Comparison of ENCODE assay signal across 19 mouse cellular contexts in genomic region chr11:74956006-74956405, GRCm38 (mm10). TPM values are rescaled to one million over a fixed set of nuclear protein-coding genes. Genes with fewer than 3 reads are reported as not detected.
A peak's percentile ranks its signal among the peaks of the same experiment; 100 is the strongest.
DNase-seq lines count a peak whose midpoint lies in the region; TF ChIP-seq lines count a peak whose summit lies in the region.
"Had no signal": no experiment of that assay in that cellular context is flagged by ENCODE, and none has a peak within 500 bp of the region (broad histone marks: within the 10 kb centered on the region; RNA-seq: fewer than 3 reads in every experiment).

No protein-coding gene starts in this region.

- peaks cover 0 to 4% of the 10 kb centered on the region in 2 experiments; a peak in 1 of 4 replicates for H3K4me1 ChIP-seq in ES-E14 (ENCODE audit: control insufficient read depth in 2 of 2, insufficient read depth in 2 of 2, low read length in 2 of 2, poor library complexity in 1 of 2)
- H3K4me1 ChIP-seq: embryonic facial prominence, embryonic 13.5 days; embryonic facial prominence, embryonic 15.5 days; forebrain, embryonic 10.5 days; forebrain, embryonic 12.5 days had no signal

- in situ Hi-C loops in ES-E14 (cut with MboI; ENCODE audit: low sequenced_read_pairs in 2 of 2, unreplicated experiment in 2 of 2) = no loop called here

- H3K9me3 ChIP-seq in ES-E14 (ENCODE audit: control insufficient read depth, insufficient read depth, low read depth, low read length) = no peaks in the 10 kb centered on the region
- H3K9me3 ChIP-seq: embryonic facial prominence, embryonic 13.5 days; embryonic facial prominence, embryonic 15.5 days; forebrain, embryonic 10.5 days; forebrain, embryonic 12.5 days had no signal

- H3K36me3 ChIP-seq in ES-E14 (ENCODE audit: control insufficient read depth, insufficient read depth, low read length, poor library complexity, severe bottlenecking) = no peaks in the 10 kb centered on the region

- DNase-seq in ES-E14 (ENCODE audit: low read depth, low spot score) (peak; percentile 25), WW6 (ENCODE audit: low read depth, low spot score) (peak; percentile 9)
- DNase-seq in lung, postnatal 25 days (ENCODE audit: low spot score) = no peak
- no peak for DNase-seq in cerebellum, adult 11 months
- no peak for DNase-seq in kidney, postnatal 36 days
- DNase-seq: adrenal gland, adult 8-10 months; adrenal gland, postnatal 14 days; adrenal gland, postnatal 36 days; cerebellum, adult 18-20 months; cerebellum, adult 8-10 months; cerebellum, adult 9-11 months; cerebellum, postnatal 14 days; cerebellum, postnatal 36 days; embryo, embryonic 11 days had no signal

- no peak overlapping the region for H3K9ac ChIP-seq in ES-E14 (ENCODE audit: insufficient read depth, low read depth, low read length, poor library complexity, severe bottlenecking)
- H3K9ac ChIP-seq: embryonic facial prominence, embryonic 13.5 days; embryonic facial prominence, embryonic 15.5 days; forebrain, embryonic 12.5 days had no signal

- no peak overlapping the region for H3K4me3 ChIP-seq in ES-E14 (ENCODE audit: insufficient read depth in 1 of 2, low read depth in 1 of 2, low read length in 2 of 2, poor library complexity in 1 of 2, severe bottlenecking in 1 of 2)
- H3K4me3 ChIP-seq: embryonic facial prominence, embryonic 13.5 days; embryonic facial prominence, embryonic 15.5 days; erythroblast, embryonic 14.5 days; forebrain, embryonic 10.5 days; forebrain, embryonic 12.5 days had no signal

- H3K27ac ChIP-seq in ES-E14 (ENCODE audit: insufficient read depth, low read depth, low read length, poor library complexity, severe bottlenecking) = no peak overlapping the region
- H3K27ac ChIP-seq: embryonic facial prominence, embryonic 13.5 days; embryonic facial prominence, embryonic 15.5 days; forebrain, embryonic 10.5 days; forebrain, embryonic 12.5 days had no signal

TF ChIP-seq in ES-E14, 5 proteins besides CTCF, POLR2A, EP300 and RAD21:
- TF ChIP-seq ZNF384 (IDR thresholded peaks at IDR 0.05; ENCODE audit: low read depth, low read length) (no peak), CHD2 (IDR thresholded peaks at IDR 0.05; ENCODE audit: low read depth, low read length) (no peak), HCFC1 (IDR thresholded peaks at IDR 0.05; ENCODE audit: borderline replicate concordance, insufficient read depth, low read length) (no peak), MAFK (IDR thresholded peaks at IDR 0.05; ENCODE audit: insufficient read depth, low read depth, low read length) (no peak), ZC3H11A (IDR thresholded peaks at IDR 0.05; ENCODE audit: borderline replicate concordance, low read depth, low read length) (no peak)

RNA-seq across cellular contexts. Expression of gene Srr, which starts 30.3 kb away (rescaled TPM):
- 2.9 and 3.8 TPM in 2 replicates for total RNA-seq in ES-E14 (2012; rRNA removed)

RNA-seq across cellular contexts. Expression of gene Smg6, which starts 30.4 kb away (rescaled TPM):
- 18.2 and 19.9 TPM in 2 replicates for total RNA-seq in ES-E14 (2012; rRNA removed)

RNA-seq across cellular contexts. Expression of gene Tsr1, which starts 58.1 kb away (rescaled TPM):
- 110 and 125 TPM in 2 replicates for total RNA-seq in ES-E14 (2012; rRNA removed)

RNA-seq across cellular contexts. Expression of gene Sgsm2, which starts 59.1 kb away (rescaled TPM):
- total RNA-seq in ES-E14 (2012; rRNA removed) = 10.4 and 16.5 TPM in 2 replicates

Comparison
In these comparisons a context has a peak if more than half of its experiments do, and no peak if none do; other contexts are left out.
1. DNase-seq: peak in ES-E14 (single experiment) and WW6 (single experiment); none in lung, postnatal 25 days (single experiment), cerebellum, adult 11 months (single experiment) and kidney, postnatal 36 days (0 of 2).